Mouse (Mus musculus) liver, adult 2 months (tissue): Measurements from ENCODE around the gene Gm8947.

ENCODE experiments used
- CTCF ChIP-seq: fragments of 200-500 bp; IDR thresholded peaks from 2 replicates; pipeline ENCODE4 v1.5.1; 2011; ENCODE audit warnings: low read depth, low read length, control low read depth
- POLR2A ChIP-seq: fragments of 200-500 bp; IDR thresholded peaks from 2 replicates; pipeline ENCODE4 v1.6.1; 2011; ENCODE audit warnings: low read length, control low read depth; ENCODE audit not compliant: insufficient read depth; ENCODE audit errors: extremely low read depth

- TF ChIP-seq CTCF (no peak), POLR2A (no peak)
These were observed 30.5 kb downstream of the Gm8947 start for GRCm38 (mm10) chr1:151222561-151223267.
